Mouse (Mus musculus) olfactory bulb, adult 2 months (tissue): ENCODE measurements at regions not wholly inside any gene's neighbourhood (a gene's known extent, or its start where the extent isn't known, plus 50 kb on each side); places are given as distances from the start of the nearest gene placed in this dataset.

Experiments used
- CTCF ChIP-seq: fragments of 200-500 bp; IDR thresholded peaks from 2 replicates; pipeline ENCODE4 v1.5.1; 2012; ENCODE audit warnings: low read depth, mild to moderate bottlenecking, low read length, moderate library complexity; ENCODE audit not compliant: insufficient read depth
- POLR2A ChIP-seq: fragments of 200-500 bp; IDR thresholded peaks from 2 replicates; pipeline ENCODE4 v1.6.1; 2012; ENCODE audit warnings: mild to moderate bottlenecking, low read depth, low read length, moderate library complexity; ENCODE audit not compliant: insufficient read depth

- TF ChIP-seq CTCF (no peak), POLR2A (no peak)
Observed at GRCm38 (mm10) chr10:83861574-83862190, 139.0 kb downstream of the 1500009L16Rik start.
